Mouse (Mus musculus) left cerebral cortex, adult 2 months (tissue): ENCODE results near the gene Armh3. TPM values are rescaled to one million over a fixed set of nuclear protein-coding genes. Genes with fewer than 3 reads are reported as not detected.
A peak's percentile ranks its signal among the peaks of the same experiment; 100 is the strongest.

Source experiments
- DNase-seq, 2 experiments: peaks; one replicate each; pipeline ENCODE4 v3.0.0; 2021 to 2022; ENCODE audit warnings: low spot score in 2 of 2, mixed read lengths in 1 of 2; ENCODE audit errors: extremely low spot score in 1 of 2
- H3K27ac ChIP-seq: fragments of 200-600 bp; 2 replicates; pipeline ENCODE4 v1.8.1; 2022
- H3K4me3 ChIP-seq: fragments of 200-600 bp; 2 replicates; pipeline ENCODE4 v1.8.1; 2022
- CTCF ChIP-seq: fragments of 200-600 bp; IDR thresholded peaks from 2 replicates; pipeline ENCODE4 v1.8.1; 2022; ENCODE audit warnings: antibody characterized with exemption, mild to moderate bottlenecking, moderate library complexity
- intact Hi-C: fragments of 180-260 bp; cut with DNase I; formaldehyde crosslinking; loops from one replicate; pipeline ENCODE4 v1.15.1; 2025
- total RNA-seq, 2 experiments: library from RNA; stranded (reverse); gene quantifications; 2 replicates each; pipeline ENCODE4 v1.2.3; 2021

The Armh3 gene
- total RNA-seq, 2 experiments from 2014 or later: 19.4 to 20.9 TPM

GRCm38 (mm10) chr19:46041299-46041932, 43.1 kb upstream of the Armh3 start:
- H3K27ac ChIP-seq: peak overlapping the region; percentile 88
- TF ChIP-seq CTCF: no peak
- intact Hi-C loops: no loop called here
- H3K4me3 ChIP-seq: peak overlapping the region; percentile 70
- DNase-seq: no peak

DNA sequence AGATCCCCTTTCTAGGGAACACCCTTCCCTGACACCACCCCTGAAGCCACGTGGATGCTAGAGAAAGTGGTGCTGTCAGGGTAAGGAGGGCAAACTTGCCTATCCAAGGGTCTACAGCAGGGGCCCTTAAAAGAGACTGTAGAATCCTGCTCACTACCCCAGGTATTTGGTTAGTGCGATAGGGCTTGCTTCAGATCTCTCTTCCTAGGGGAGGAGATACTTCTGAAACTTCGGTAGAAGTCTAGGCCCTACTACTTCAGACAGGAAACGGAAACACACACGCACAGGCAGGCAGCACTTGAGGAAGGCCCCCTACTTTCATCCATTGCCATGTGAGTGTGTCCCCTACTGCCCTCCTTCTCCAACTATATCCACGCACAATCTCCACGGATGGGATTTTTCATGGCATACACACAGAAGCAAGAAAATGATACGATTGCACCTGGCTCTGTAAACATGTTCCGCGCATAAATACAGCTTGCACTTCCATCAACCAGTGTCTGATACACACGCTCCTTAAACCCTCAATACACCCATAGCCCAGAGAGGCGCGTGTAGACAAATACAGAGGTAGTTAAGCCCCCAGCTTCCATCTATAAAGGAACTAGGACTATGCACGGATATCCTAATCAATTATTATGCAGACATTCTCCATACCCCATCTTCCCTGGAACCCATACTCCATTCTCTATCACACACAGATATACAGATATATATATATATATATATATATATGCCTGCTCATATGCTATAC, 42.0 kb upstream of the Armh3 start:
- no peak for TF ChIP-seq CTCF
- Histone ChIP-seq H3K27ac (peak overlapping the region; percentile 87), H3K4me3 (peak overlapping the region; percentile 47)
- DNase-seq: no peak
- intact Hi-C loops: no loop called here

DNA sequence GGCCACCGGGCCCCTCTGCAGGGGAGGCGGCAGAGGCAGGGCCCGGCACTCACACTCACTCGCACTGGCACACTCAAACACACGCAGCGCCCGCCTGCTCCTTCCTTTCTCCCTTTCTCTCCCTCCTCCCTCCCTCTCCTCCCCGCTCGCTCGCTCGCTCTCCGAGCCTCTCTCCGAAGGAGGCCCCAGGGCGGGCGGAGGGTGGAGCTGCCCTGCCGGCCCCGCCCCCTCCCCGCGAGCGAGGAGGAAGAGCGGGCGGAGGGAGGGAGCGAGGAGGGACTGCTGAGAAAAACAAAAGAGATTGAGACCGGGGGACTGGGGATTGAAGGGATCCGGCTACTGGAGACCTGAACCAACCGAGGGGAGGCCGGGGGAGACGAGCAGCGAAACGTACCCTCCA, 41.2 kb upstream of the Armh3 start:
- no peak for TF ChIP-seq CTCF
- DNase-seq: peak; percentile 83 to 88
- intact Hi-C loops: loop anchor here (2.0 kb wide), 1 partner anchor 41 kb away; the partner anchor contains the start of gene Armh3

DNA sequence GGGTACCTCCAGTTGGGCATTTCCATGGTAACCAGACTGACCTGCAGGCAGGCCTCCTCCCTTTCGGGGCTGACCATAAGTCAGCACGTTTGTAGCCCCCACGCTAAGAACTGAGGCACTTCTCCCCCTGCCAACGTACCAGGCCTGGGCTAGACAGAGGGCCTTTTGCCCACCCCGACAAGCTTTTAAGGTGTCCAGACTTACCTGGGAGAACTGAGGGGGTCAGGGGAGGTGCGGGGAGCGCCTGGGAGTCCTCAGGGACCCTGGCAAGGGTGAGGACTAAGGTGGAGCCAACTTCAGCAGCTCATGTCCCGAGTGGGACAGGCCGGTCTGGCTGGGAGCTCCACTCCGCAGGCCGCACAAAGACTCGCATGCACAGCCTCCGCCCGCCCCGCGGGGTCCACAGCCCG, 40.6 kb upstream of the Armh3 start:
- intact Hi-C loops: loop anchor here (2.0 kb wide), 1 partner anchor 40 kb away; the partner anchor contains the start of gene Armh3
- Histone ChIP-seq H3K4me3 (peak overlapping the region; percentile 47), H3K27ac (peak overlapping the region; percentile 87)
- no peak for TF ChIP-seq CTCF
- DNase-seq: no peak

More for the DNA sequence above, 41.2 kb upstream of the Armh3 start:
- Histone ChIP-seq H3K27ac (peak overlapping the region; percentile 87), H3K4me3 (peak overlapping the region; percentile 47)

DNA sequence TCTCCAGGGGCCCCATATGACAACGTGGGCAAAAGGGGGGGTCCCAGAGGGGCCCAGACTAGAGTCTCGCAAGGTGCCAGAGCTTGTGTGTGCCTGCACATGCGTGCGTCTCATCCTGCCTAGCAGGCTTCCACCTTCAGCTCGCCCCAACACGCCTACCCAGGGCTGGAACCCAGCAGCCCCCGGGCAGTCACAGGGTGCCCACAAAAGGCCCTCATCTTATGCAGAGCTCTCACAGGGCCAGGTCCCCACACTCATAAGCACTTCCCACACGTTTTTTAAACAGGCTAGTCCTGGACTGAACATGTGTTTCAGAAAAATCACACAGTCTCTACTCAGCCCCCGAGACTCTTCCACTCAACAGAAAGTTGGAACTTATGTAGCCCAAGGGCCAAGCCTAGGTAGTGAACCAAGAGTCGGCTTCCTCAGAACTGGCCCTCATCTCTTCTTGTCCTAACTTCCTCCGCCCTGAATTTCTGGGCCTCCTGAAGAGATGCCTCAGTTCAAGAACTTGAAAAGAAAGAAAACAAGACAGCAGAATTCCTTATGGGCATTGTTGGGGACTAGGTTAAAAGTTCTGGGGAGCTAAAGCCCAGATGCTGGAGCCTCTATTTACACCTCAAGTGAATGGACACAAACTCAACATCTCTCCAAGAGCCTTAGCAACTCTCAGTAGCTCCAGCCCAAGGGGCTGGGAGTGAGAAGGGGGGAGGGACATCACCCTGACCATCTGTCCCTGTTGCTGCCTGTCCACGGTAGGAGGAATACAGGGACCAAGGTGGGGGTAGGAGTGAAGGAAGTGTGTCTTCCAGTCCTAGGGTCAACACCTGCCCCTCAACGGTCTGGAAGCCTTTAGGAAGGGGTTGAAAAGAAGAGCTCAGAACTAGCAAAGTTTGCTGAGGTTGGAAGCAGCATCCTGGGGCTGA, 39.9 kb upstream of the Armh3 start:
- Histone ChIP-seq H3K27ac (peak overlapping the region; percentile 28; the same call in 1 of the 2 replicates), H3K4me3 (peak overlapping the region; percentile 47)
- TF ChIP-seq CTCF: no peak
- intact Hi-C loops: loop anchor here (2.0 kb wide), 1 partner anchor 39 kb away; the partner anchor contains the start of gene Armh3
- DNase-seq: no peak

DNA sequence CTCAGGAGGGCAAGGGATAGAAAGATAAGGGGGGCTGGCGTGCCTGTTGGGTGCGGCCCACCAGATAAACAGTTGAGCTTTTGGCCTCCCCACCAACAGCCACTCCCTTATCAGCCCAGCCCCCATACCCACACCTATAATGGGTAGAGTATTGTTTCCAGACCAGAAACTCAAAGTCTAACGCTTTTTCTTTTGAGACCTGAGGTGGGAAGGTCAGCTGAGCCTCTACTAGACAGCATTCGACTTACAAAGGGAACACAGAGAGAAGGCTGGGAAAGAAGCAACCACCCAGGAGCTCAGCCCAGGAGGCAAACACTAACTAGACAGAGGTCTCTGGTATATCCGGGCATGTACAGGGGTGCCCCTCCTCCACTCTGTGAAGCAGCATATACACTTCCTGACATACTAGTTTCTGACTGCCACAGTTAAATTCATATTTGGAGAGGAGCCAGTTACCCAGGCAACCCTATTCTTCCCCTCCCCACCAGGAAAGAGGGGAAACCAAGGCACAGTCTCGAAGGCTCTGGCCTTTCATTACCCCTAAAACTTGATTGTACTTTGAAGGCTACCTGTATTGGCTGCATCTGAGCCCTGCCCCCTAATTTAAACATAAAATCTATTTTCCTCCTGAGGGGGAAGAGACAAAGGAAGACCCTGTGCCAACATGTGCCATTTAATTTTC, 39.1 kb upstream of the Armh3 start:
- intact Hi-C loops: no loop called here
- no peak for TF ChIP-seq CTCF
- peak overlapping the region; percentile 47 for H3K4me3 ChIP-seq
- DNase-seq: no peak
- no peak overlapping the region for H3K27ac ChIP-seq

- no peak overlapping the region for H3K27ac ChIP-seq
- no peak for DNase-seq
- H3K4me3 ChIP-seq: no peak overlapping the region
- peak; percentile 46 for TF ChIP-seq CTCF
- intact Hi-C loops: no loop called here
Observed at GRCm38 (mm10) chr19:46036477-46037242, 38.4 kb upstream of the Armh3 start.

- no peak for TF ChIP-seq CTCF
- intact Hi-C loops: no loop called here
- DNase-seq: no peak
- H3K27ac ChIP-seq: no peak overlapping the region
- no peak overlapping the region for H3K4me3 ChIP-seq
Observed at GRCm38 (mm10) chr19:46035971-46036370, 37.7 kb upstream of the Armh3 start.

DNA sequence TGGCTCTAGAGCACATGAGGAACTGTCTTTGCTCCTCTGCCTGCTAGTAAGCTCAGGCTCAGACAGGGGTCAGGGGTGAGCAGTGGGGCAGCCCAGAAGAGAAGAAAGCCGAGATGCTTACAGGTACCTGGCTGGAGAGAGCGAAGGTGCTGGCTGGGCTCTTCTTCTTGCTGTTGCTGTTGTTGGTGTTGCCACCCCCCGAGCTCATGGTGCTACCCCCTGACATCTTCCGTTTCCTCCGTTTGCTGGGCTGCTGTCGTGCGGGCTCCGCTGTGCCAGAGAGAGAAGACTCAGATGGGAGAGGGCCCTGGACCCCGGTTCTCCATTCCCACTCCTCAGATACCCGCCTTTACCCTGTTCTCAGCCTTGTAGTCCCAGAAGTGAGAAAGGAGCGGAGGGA, 35.6 kb upstream of the Armh3 start:
- intact Hi-C loops: no loop called here
- no peak for DNase-seq
- TF ChIP-seq CTCF: no peak
- Histone ChIP-seq H3K27ac (no peak overlapping the region), H3K4me3 (no peak overlapping the region)

DNA sequence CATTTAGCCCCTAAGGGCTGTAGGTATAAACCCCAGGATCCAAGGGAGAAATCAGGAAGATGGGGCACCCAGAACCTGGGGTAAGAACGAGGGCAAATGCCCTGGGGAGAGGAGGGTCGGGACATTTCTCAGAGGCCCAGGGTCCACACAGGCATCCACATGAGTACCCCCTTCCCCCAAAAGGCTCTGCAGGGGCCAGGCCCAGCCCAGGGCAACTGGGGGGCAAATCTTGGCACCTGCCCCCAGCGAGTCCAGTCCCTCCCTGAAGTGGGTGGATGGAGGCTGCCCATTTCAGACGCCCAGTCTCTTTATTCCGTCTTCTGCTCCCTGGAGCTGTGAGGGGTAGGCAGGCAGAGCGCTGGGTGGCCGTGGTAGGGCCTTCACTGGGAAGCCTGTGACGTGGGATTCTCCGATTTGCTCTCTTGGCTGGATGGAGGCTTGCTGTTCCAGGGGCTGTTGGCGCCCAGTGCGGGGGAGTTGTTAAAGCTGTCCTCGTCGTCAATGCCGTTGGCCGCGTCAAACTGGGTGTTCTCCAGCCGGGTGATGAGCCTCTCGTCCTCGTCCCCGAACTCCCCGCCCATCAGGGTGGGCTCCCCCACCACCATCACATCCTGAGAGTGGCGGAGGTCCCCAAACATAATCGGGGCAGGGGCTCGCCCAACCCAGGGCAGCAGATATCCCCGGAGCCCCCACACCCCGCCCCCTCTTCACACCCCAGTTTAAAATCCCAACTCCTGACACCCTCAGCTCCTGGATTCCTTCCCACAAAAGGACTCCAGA, 34.6 kb upstream of the Armh3 start:
- intact Hi-C loops: no loop called here
- no peak for TF ChIP-seq CTCF
- H3K27ac ChIP-seq: peak overlapping the region; percentile 5; the same call in 1 of the 2 replicates
- no peak for DNase-seq
- H3K4me3 ChIP-seq: no peak overlapping the region
